Mouse (Mus musculus) gastrocnemius, postnatal 36 days (tissue): Measurements from ENCODE around the gene Cxadr. TPM values are rescaled to one million over a fixed set of nuclear protein-coding genes. Genes with fewer than 3 reads are reported as not detected.
A peak's percentile ranks its signal among the peaks of the same experiment; 100 is the strongest.

Experiments used
- DNase-seq, 2 experiments: peaks; one replicate each; pipeline ENCODE4 v3.0.0; 2022
- intact Hi-C: fragments of 180-260 bp; cut with DNase I; formaldehyde crosslinking; loops from one replicate; pipeline ENCODE4 v1.15.1; 2025
- long read RNA-seq, 2 experiments: library from polyadenylated mRNA; stranded (forward); transcript quantifications; one replicate each; pipeline ENCODE4 v2.0.0; 2021
- total RNA-seq, 2 experiments: library from RNA; stranded (reverse); gene quantifications; 2 replicates each; pipeline ENCODE4 v1.2.3; 2021

Gene Cxadr
- total RNA-seq: under 1 TPM; 0.52 to 0.59 TPM
- long read RNA-seq, experiment 1: 0 reads
- long read RNA-seq, experiment 2, partial matches to known transcripts: 0 of 1 reads
- long read RNA-seq, experiment 2, other reads (novel, unspliced or antisense): 1 of 1 reads

- intact Hi-C loops: no loop called here
- no peak for DNase-seq
These were observed at the start of gene Cxadr for GRCm38 (mm10) chr16:78301183-78301830. TSS of gene Cxadr (plus strand) at chr16:78301489.

- DNase-seq: peak; percentile 17 to 22
These were observed 42.3 kb upstream of the Cxadr start for GRCm38 (mm10) chr16:78258989-78259388.

GRCm38 (mm10) chr16:78260070-78260879 is 41.0 kb upstream of the Cxadr start:
- intact Hi-C loops: loop anchor here (5.0 kb wide), 1 partner anchor 47 kb away; no protein-coding TSS in a partner anchor
- no peak for DNase-seq

More at GRCm38 (mm10) chr16:78258989-78259388, 42.3 kb upstream of the Cxadr start:
- intact Hi-C loops: no loop called here

- DNase-seq: no peak
- intact Hi-C loops: loop anchor here (5.0 kb wide), 1 partner anchor 46 kb away; no protein-coding TSS in a partner anchor
These were observed 39.8 kb upstream of the Cxadr start for GRCm38 (mm10) chr16:78261520-78261919.

GRCm38 (mm10) chr16:78264442-78265150 is 36.7 kb upstream of the Cxadr start:
- intact Hi-C loops: loop anchor here (5.0 kb wide), 1 partner anchor 43 kb away; no protein-coding TSS in a partner anchor
- no peak for DNase-seq

GRCm38 (mm10) chr16:78265151-78265590 is 36.1 kb upstream of the Cxadr start:
- intact Hi-C loops: no loop called here
- DNase-seq: peak in 1 of 2 experiments; percentile 16

- intact Hi-C loops: no loop called here
- no peak for DNase-seq
These were observed 35.5 kb upstream of the Cxadr start for GRCm38 (mm10) chr16:78265826-78266225.

GRCm38 (mm10) chr16:78267453-78267852 is 33.8 kb upstream of the Cxadr start:
- intact Hi-C loops: no loop called here
- DNase-seq: no peak

GRCm38 (mm10) chr16:78268167-78268566 is 33.1 kb upstream of the Cxadr start:
- intact Hi-C loops: no loop called here
- no peak for DNase-seq

- intact Hi-C loops: no loop called here
- DNase-seq: no peak
These were observed 26.3 kb upstream of the Cxadr start for GRCm38 (mm10) chr16:78274825-78275455.

GRCm38 (mm10) chr16:78277567-78277966 is 23.7 kb upstream of the Cxadr start:
- DNase-seq: no peak
- intact Hi-C loops: no loop called here

- no peak for DNase-seq
- intact Hi-C loops: no loop called here
These were observed 21.0 kb upstream of the Cxadr start for GRCm38 (mm10) chr16:78280093-78280881.

- no peak for DNase-seq
- intact Hi-C loops: no loop called here
These were observed 18.1 kb upstream of the Cxadr start for GRCm38 (mm10) chr16:78283231-78283630.

GRCm38 (mm10) chr16:78294051-78294450 is 7.2 kb upstream of the Cxadr start:
- intact Hi-C loops: no loop called here
- DNase-seq: no peak

- no peak for DNase-seq
- intact Hi-C loops: no loop called here
These were observed 6.5 kb upstream of the Cxadr start for GRCm38 (mm10) chr16:78294606-78295275.

- no peak for DNase-seq
- intact Hi-C loops: no loop called here
These were observed 5.7 kb upstream of the Cxadr start for GRCm38 (mm10) chr16:78295601-78296000.

- intact Hi-C loops: no loop called here
- no peak for DNase-seq
These were observed 5.2 kb upstream of the Cxadr start for GRCm38 (mm10) chr16:78296114-78296513.

GRCm38 (mm10) chr16:78301831-78302677 is 765 bp downstream of the Cxadr start:
- DNase-seq: peak in 1 of 2 experiments; percentile 22

More at GRCm38 (mm10) chr16:78301831-78302677, 765 bp downstream of the Cxadr start:
- intact Hi-C loops: no loop called here
